Mouse (Mus musculus) myocyte (in vitro differentiated cells): Measurements from ENCODE around the gene Auh. TPM values are rescaled to one million over a fixed set of nuclear protein-coding genes. Genes with fewer than 3 reads are reported as not detected.

Experiments used
- H3K27me3 ChIP-seq: one replicate; pipeline ENCODE4 v1.6.1; 2011; ENCODE audit not compliant: control insufficient read depth, insufficient read depth, insufficient read length
- H3K36me3 ChIP-seq: one replicate; pipeline ENCODE4 v1.6.1; 2011; ENCODE audit not compliant: control insufficient read depth, insufficient read depth
- H3K4me2 ChIP-seq: one replicate; pipeline ENCODE4 v1.6.1; 2011; ENCODE audit warnings: low read depth, control low read depth
- H3K4me3 ChIP-seq: one replicate; pipeline ENCODE4 v1.5.1; 2011; ENCODE audit warnings: mild to moderate bottlenecking, control low read depth, moderate library complexity
- H3K79me2 ChIP-seq: one replicate; pipeline ENCODE4 v1.6.1; 2011; ENCODE audit not compliant: control insufficient read depth, insufficient read depth
- H3ac ChIP-seq: one replicate; pipeline ENCODE4 v1.6.1; 2011; ENCODE audit not compliant: control insufficient read depth, insufficient read length
- CEBPB ChIP-seq: IDR thresholded peaks from 2 replicates; pipeline ENCODE4 v1.6.1; 2011; ENCODE audit warnings: mild to moderate bottlenecking, moderate library complexity; ENCODE audit not compliant: poor library complexity, insufficient read depth, severe bottlenecking
- E2F4 ChIP-seq: IDR thresholded peaks from one replicate; pipeline ENCODE4 v1.6.1; 2011; ENCODE audit warnings: mild to moderate bottlenecking, control low read depth, moderate library complexity; ENCODE audit not compliant: insufficient read depth
- MAX ChIP-seq: IDR thresholded peaks from one replicate; pipeline ENCODE4 v1.6.1; 2011; ENCODE audit warnings: low read depth, mild to moderate bottlenecking, control low read depth
- MYOD1 ChIP-seq, 3 experiments: IDR thresholded peaks; one replicate each; pipeline ENCODE4 v1.6.1; 2011; ENCODE audit warnings: control low read depth in 2 of 3, low read depth in 2 of 3, mild to moderate bottlenecking in 2 of 3, moderate library complexity in 1 of 3; ENCODE audit not compliant: insufficient read length in 2 of 3, control insufficient read depth in 1 of 3
- MYOG ChIP-seq, 3 experiments: IDR thresholded peaks; one replicate each; pipeline ENCODE4 v1.6.1; 2011; ENCODE audit warnings: control low read depth in 2 of 3, low read depth in 2 of 3, mild to moderate bottlenecking in 2 of 3; ENCODE audit not compliant: insufficient read length in 2 of 3, control insufficient read depth in 1 of 3, insufficient read depth in 1 of 3
- POLR2A ChIP-seq: IDR thresholded peaks from one replicate; pipeline ENCODE4 v1.6.1; 2011; ENCODE audit warnings: low read depth, mild to moderate bottlenecking, control low read depth, moderate library complexity; ENCODE audit not compliant: insufficient read length
- POLR2AphosphoS2 ChIP-seq: IDR thresholded peaks from one replicate; pipeline ENCODE4 v1.6.1; 2011; ENCODE audit warnings: low read depth, control low read depth; ENCODE audit not compliant: insufficient read length
- REST ChIP-seq: IDR thresholded peaks from one replicate; pipeline ENCODE4 v1.6.1; 2011; ENCODE audit warnings: mild to moderate bottlenecking, control low read depth, moderate library complexity; ENCODE audit not compliant: insufficient read depth, insufficient read length
- SRF ChIP-seq: IDR thresholded peaks from one replicate; pipeline ENCODE4 v1.6.1; 2011; ENCODE audit warnings: low read depth; ENCODE audit not compliant: control insufficient read depth, insufficient read length
- TCF12 ChIP-seq: IDR thresholded peaks from one replicate; pipeline ENCODE4 v1.6.1; 2011; ENCODE audit warnings: mild to moderate bottlenecking, control low read depth; ENCODE audit not compliant: poor library complexity, insufficient read depth, severe bottlenecking
- TCF3 ChIP-seq: IDR thresholded peaks from one replicate; pipeline ENCODE4 v1.6.1; 2011; ENCODE audit warnings: low read depth, control low read depth; ENCODE audit not compliant: insufficient read length
- USF1 ChIP-seq: IDR thresholded peaks from one replicate; pipeline ENCODE4 v1.6.1; 2011; ENCODE audit warnings: low read depth, mild to moderate bottlenecking, control low read depth, moderate library complexity
- polyA plus RNA-seq: library from polyadenylated mRNA; unstranded; fragments of >200 nt; fragmentation: generic; extraction: Trizol; gene quantifications from one replicate; pipeline ENCODE4 v1.2.1, GENCODE M21; 2012; ENCODE audit warnings: missing spikeins

Gene Auh
- polyA plus RNA-seq, 1 experiment = 17.4 TPM

DNA sequence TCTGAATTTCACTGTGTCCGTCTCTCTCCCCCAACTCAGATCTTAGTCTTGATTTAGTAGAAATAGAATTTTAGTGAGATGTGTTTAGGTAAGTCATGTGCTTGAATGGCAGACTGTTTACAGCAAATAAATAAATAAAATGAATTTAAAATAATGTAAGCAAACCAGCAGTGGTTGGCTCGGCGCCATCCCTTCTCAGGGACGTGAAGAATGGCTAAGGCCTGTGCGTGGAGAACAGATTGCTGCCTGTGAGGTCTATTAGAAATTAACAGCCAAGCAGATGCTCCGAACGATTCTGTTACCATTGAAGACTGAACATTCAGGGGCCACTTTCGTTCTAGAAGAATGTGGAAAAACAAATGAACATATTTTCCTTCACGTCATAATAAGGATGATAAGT is 16.3 kb upstream of the Auh start:
- H3ac ChIP-seq = no peak overlapping the region
- no peaks in the 10 kb centered on the region for H3K36me3 ChIP-seq
- no peak overlapping the region for H3K4me2 ChIP-seq
- TF ChIP-seq POLR2AphosphoS2 = no peak
- no peak for TF ChIP-seq TCF12
- no peak for TF ChIP-seq E2F4
- TF ChIP-seq MYOD1 (IDR thresholded peaks at IDR 0.05; ENCODE audit: control insufficient read depth in 1 of 3, insufficient read length in 2 of 3, low read depth in 2 of 3) = no peak
- no peak for TF ChIP-seq USF1
- no peak for TF ChIP-seq REST
- no peak for TF ChIP-seq TCF3
- TF ChIP-seq MAX = no peak
- no peak for TF ChIP-seq CEBPB
- no peak for TF ChIP-seq POLR2A
- no peak overlapping the region for H3K4me3 ChIP-seq
- no peaks in the 10 kb centered on the region for H3K27me3 ChIP-seq
- H3K79me2 ChIP-seq = no peaks in the 10 kb centered on the region

DNA sequence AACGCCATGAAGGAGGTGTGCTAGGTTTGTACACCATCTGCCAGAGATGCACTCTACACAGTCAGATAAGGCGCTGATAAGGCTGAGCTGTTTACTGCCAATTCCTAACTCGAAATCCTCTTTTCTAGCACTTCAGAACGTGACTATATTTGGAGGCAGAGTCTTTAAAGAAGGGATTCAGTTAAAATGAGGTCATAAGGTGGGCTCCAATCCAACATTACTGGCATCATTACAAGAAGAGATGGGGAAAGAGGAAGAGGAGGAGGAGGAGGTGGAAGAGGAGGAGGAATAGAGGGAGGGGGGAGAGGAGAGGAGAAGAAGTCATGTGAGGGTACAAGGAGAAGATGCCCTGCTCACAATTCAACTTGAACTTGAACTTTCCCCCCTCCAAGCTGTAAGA is 14.6 kb upstream of the Auh start:
- Histone ChIP-seq H3K27me3 (no peaks in the 10 kb centered on the region), H3K4me3 (no peak overlapping the region), H3K4me2 (no peak overlapping the region), H3K79me2 (no peaks in the 10 kb centered on the region), H3ac (no peak overlapping the region), H3K36me3 (no peaks in the 10 kb centered on the region)
- TF ChIP-seq POLR2AphosphoS2 (no peak), CEBPB (no peak)

DNA sequence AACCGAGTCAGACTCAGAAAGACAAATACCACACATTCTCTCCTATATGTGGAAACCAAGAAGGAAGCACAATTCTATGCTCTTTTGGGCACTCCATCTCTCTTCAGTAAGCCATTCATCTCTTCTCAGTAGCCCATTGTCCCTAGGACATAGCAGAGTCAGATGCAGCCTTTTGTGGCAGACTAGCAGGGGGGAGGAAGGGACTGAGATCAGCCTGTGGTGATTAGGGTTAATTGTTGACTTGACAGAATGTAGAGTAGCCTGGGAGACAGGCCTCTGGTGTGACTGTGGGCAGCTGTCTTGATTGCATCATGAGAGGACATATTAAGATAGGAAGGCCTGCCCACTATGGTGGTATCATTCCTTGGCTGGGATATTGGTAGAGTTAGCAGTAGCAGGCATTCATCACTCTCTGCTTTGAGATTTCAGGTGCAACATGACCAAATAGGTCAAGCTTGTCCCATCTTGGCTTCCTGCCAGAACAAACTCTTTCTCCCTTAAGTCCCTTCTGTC is 13.5 kb upstream of the Auh start:
- Histone ChIP-seq H3K27me3 (no peaks in the 10 kb centered on the region), H3K79me2 (no peaks in the 10 kb centered on the region), H3K4me3 (no peak overlapping the region), H3K4me2 (no peak overlapping the region), H3K36me3 (no peaks in the 10 kb centered on the region), H3ac (no peak overlapping the region)
- TF ChIP-seq CEBPB (peak; percentile 69; the same call in 1 of the 2 replicates), E2F4 (no peak), MYOD1 (IDR thresholded peaks at IDR 0.05; ENCODE audit: control insufficient read depth in 1 of 3, insufficient read length in 2 of 3, low read depth in 2 of 3) (peak in 1 of 3 experiments; percentile 56), MYOG (IDR thresholded peaks at IDR 0.05; ENCODE audit: control insufficient read depth in 1 of 3, insufficient read depth in 1 of 3, insufficient read length in 2 of 3, low read depth in 2 of 3) (peak in 2 of 3 experiments; percentile 7 to 13)

DNA sequence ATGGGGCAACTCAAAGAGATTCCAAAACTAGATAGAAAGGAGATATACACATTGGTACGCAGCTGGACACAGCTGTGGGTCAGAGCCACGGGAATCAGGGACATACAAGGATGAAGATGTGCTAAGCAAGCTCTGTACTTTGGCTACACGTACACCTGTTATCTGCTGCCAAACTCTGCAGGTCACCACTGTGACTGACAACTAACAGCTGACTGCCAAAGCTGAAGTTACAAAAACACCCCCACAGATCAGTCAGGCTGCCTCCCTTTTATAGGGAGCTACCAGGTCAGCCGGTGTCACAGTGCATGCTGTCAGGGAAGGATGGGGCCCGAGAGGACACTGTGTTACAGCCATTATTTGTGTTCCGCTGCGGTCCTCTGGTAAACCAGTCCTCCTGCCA is 11.5 kb upstream of the Auh start:
- H3K27me3 ChIP-seq = no peaks in the 10 kb centered on the region
- H3K79me2 ChIP-seq = no peaks in the 10 kb centered on the region
- no peaks in the 10 kb centered on the region for H3K36me3 ChIP-seq
- no peak overlapping the region for H3ac ChIP-seq
- no peak overlapping the region for H3K4me2 ChIP-seq
- no peak overlapping the region for H3K4me3 ChIP-seq
- TF ChIP-seq SRF = no peak
- TF ChIP-seq POLR2A = no peak
- peak in 1 of 3 experiments; percentile 3 for TF ChIP-seq MYOG (IDR thresholded peaks at IDR 0.05; ENCODE audit: control insufficient read depth in 1 of 3, insufficient read depth in 1 of 3, insufficient read length in 2 of 3, low read depth in 2 of 3)
- TF ChIP-seq REST = no peak
- peak in 2 of 3 experiments; percentile 36 to 92 for TF ChIP-seq MYOD1 (IDR thresholded peaks at IDR 0.05; ENCODE audit: control insufficient read depth in 1 of 3, insufficient read length in 2 of 3, low read depth in 2 of 3)
- TF ChIP-seq USF1 = no peak
- TF ChIP-seq TCF12 = peak; percentile 3

DNA sequence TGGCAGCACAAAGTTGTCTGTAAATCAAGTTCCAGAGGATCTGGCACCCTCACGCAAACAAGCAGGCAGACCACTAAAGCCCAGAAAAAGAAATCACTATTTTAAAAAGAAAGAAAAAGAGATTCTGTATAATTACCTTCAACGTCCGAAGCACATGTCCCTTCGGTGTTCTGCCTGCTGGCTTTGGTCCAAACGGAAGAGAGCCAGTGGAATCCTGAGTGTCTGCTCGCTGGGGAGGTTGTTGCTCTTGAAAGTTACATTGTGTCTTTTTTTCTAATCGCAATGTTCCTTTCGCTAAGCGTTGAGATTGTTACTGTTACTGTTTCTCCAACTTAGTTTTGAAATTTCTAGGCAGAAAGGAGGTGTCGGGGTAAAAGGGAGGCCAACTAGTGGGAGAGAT is 1.1 kb upstream of the Auh start:
- H3ac ChIP-seq = no peak overlapping the region
- no peak overlapping the region for H3K4me2 ChIP-seq
- H3K36me3 ChIP-seq = no peaks in the 10 kb centered on the region
- peaks cover 7% of the 10 kb centered on the region for H3K27me3 ChIP-seq
- TF ChIP-seq TCF3 (no peak), CEBPB (no peak), SRF (no peak), MYOG (IDR thresholded peaks at IDR 0.05; ENCODE audit: control insufficient read depth in 1 of 3, insufficient read depth in 1 of 3, insufficient read length in 2 of 3, low read depth in 2 of 3) (no peak), USF1 (no peak), MAX (no peak), E2F4 (no peak), POLR2AphosphoS2 (no peak), REST (no peak), TCF12 (no peak), POLR2A (no peak), MYOD1 (IDR thresholded peaks at IDR 0.05; ENCODE audit: control insufficient read depth in 1 of 3, insufficient read length in 2 of 3, low read depth in 2 of 3) (no peak)
- H3K4me3 ChIP-seq = no peak overlapping the region
- no peaks in the 10 kb centered on the region for H3K79me2 ChIP-seq
